Mouse (Mus musculus) cortical plate, adult 2 months (tissue): ENCODE data around the gene Uvrag.

ENCODE experiments used
- CTCF ChIP-seq: fragments of 200-500 bp; IDR thresholded peaks from 2 replicates; pipeline ENCODE4 v1.5.1; 2011; ENCODE audit warnings: mild to moderate bottlenecking, control low read depth, low read length; ENCODE audit not compliant: insufficient read depth; ENCODE audit errors: extremely low read depth
- POLR2A ChIP-seq: fragments of 200-500 bp; IDR thresholded peaks from 2 replicates; pipeline ENCODE4 v1.6.1; 2011; ENCODE audit warnings: mild to moderate bottlenecking, low read length, control low read depth; ENCODE audit not compliant: insufficient read depth; ENCODE audit errors: extremely low read depth

GRCm38 (mm10) chr7:99046545-99047206 lies 94.3 kb downstream of the Uvrag start:
- TF ChIP-seq CTCF (no peak), POLR2A (no peak)
